Mouse (Mus musculus): ENCODE results near the gene Ndufs4. TPM values are rescaled to one million over a fixed set of nuclear protein-coding genes. Genes with fewer than 3 reads are reported as not detected.

Gene Ndufs4
- polyA plus RNA-seq, 1 experiment from 2014 or later: 304 TPM

DNA sequence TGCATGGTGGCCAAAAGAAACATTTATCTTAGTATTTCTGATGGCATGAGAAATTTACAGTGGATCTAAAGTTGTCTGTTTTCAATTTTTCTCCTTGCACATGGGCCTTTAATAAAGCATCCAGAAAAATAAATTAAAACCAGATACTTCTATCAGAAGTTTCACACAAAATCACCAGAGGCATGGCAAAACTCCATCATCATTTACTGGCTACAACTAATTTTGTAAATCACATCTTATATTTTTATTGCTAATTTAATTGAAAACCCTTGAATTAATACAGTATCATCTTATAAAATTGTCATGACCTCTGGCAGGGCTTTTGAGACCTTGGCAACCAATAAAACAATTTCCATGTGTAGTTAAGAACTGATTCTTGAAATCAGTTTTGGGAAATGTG, 4.4 kb upstream of the Ndufs4 start:
- H3K4me1 ChIP-seq: peaks cover 13% of the 10 kb centered on the region
- no peaks in the 10 kb centered on the region for H3K9me3 ChIP-seq (replicated peaks)
- H3K27ac ChIP-seq (replicated peaks): no peak overlapping the region
- H3K27me3 ChIP-seq (ENCODE audit: low read depth, poor library complexity, severe bottlenecking): no peaks in the 10 kb centered on the region
- no peaks in the 10 kb centered on the region for H3K36me3 ChIP-seq
- no peak for DNase-seq (ENCODE audit: low spot score)
- H3K4me3 ChIP-seq: no peak overlapping the region

GRCm38 (mm10) chr13:114387521-114388171, 412 bp downstream of the Ndufs4 start:
- H3K36me3 ChIP-seq: peaks cover 15% of the 10 kb centered on the region
- DNase-seq (ENCODE audit: low spot score): peak; percentile 88
- H3K4me3 ChIP-seq: peak overlapping the region; percentile 82
- under 1% methylated on average over 37 of the region's 37 CpGs for WGBS
- H3K27ac ChIP-seq (replicated peaks): peak overlapping the region; percentile 94
- no peaks in the 10 kb centered on the region for H3K27me3 ChIP-seq (ENCODE audit: low read depth, poor library complexity, severe bottlenecking)
- H3K9me3 ChIP-seq (replicated peaks): no peaks in the 10 kb centered on the region
- H3K4me1 ChIP-seq: peaks cover 13% of the 10 kb centered on the region

DNA sequence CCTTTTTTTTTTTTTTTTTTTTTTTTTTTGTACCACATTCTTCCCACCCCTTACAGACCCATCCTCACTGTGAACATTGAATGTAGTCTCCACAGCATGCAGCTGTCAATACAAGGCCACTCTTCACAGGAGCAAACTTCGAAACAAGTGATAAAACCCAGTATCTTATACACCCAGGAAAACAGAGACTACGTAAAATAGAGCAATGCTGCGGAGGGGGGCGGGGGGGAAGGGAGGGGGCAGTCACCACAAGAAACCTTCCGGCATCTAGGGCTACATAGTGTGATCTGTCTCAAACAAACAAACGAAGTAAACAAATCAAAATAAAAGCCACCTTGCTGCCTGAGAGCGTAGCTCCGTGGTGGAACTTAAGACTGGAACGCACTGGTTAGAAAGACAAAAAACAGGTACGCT, 977 bp downstream of the Ndufs4 start:
- H3K4me3 ChIP-seq: peak overlapping the region; percentile 82
- H3K4me1 ChIP-seq: peaks cover 13% of the 10 kb centered on the region
- H3K27ac ChIP-seq (replicated peaks): peak overlapping the region; percentile 94
- no peak for DNase-seq (ENCODE audit: low spot score)
- H3K9me3 ChIP-seq (replicated peaks): no peaks in the 10 kb centered on the region
- 20% methylated on average over 10 of the region's 10 CpGs for WGBS
- peaks cover 21% of the 10 kb centered on the region for H3K36me3 ChIP-seq
- H3K27me3 ChIP-seq (ENCODE audit: low read depth, poor library complexity, severe bottlenecking): no peaks in the 10 kb centered on the region

DNA sequence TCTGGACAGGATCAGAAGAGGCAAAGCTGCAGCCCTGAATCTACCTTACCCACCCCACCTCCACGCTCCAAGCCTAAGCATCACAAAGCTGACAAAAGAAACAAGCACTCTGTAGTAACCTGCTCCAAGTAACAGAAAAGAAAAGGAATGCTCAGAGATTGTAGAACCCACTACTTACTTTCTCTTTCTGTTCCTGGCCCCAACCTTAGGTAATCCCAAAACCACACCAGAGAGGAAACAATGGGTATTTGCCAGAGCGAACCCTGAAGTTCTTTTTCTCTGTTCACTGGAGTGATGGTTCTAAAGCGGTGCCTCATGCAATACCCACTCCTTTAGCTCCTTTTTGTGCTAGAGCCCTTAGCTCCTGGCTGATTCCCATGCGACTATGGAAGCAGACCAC, 11.5 kb downstream of the Ndufs4 start:
- H3K27ac ChIP-seq (replicated peaks): no peak overlapping the region
- no peak for DNase-seq (ENCODE audit: low spot score)
- H3K9me3 ChIP-seq (replicated peaks): peaks cover 19% of the 10 kb centered on the region; the same call in 1 of the 2 replicates
- no peaks in the 10 kb centered on the region for H3K27me3 ChIP-seq (ENCODE audit: low read depth, poor library complexity, severe bottlenecking)
- WGBS: 79% methylated on average over 4 of the region's 4 CpGs
- H3K4me1 ChIP-seq: no peaks in the 10 kb centered on the region
- H3K4me3 ChIP-seq: no peak overlapping the region
- peaks cover 51% of the 10 kb centered on the region for H3K36me3 ChIP-seq

DNA sequence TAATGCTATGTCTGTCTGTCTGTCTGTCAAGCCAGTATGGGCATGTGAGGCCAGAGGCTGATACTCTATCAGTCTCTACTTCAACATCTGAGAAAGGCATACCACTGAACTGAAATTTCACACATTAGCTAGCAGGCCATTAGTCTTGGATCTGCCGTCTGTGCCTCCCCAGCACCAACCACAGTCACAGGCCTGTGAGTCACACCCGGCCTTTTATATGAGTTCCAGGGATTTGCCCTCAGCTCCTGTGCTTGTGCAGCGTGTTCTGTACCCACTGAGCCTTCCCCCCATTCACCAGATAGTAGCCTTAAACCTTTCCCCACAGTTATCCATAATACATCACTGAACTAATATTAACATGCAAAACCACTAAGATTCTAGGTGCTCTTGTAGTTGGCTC, 26.0 kb downstream of the Ndufs4 start:
- H3K4me3 ChIP-seq: no peak overlapping the region
- WGBS: 84% methylated on average over 3 of the region's 3 CpGs
- no peaks in the 10 kb centered on the region for H3K4me1 ChIP-seq
- no peak overlapping the region for H3K27ac ChIP-seq (replicated peaks)
- no peaks in the 10 kb centered on the region for H3K9me3 ChIP-seq (replicated peaks)
- no peak for DNase-seq (ENCODE audit: low spot score)
- H3K27me3 ChIP-seq (ENCODE audit: low read depth, poor library complexity, severe bottlenecking): no peaks in the 10 kb centered on the region
- H3K36me3 ChIP-seq: peaks cover 12% of the 10 kb centered on the region

GRCm38 (mm10) chr13:114351321-114351946, 36.6 kb downstream of the Ndufs4 start:
- Histone ChIP-seq H3K4me3 (no peak overlapping the region), H3K9me3 (replicated peaks) (no peaks in the 10 kb centered on the region), H3K4me1 (peaks cover 12% of the 10 kb centered on the region), H3K27me3 (ENCODE audit: low read depth, poor library complexity, severe bottlenecking) (no peaks in the 10 kb centered on the region), H3K36me3 (peaks cover 4% of the 10 kb centered on the region; the same call in 1 of the 2 replicates), H3K27ac (replicated peaks) (no peak overlapping the region)
- no peak for DNase-seq (ENCODE audit: low spot score)
- 74% methylated on average over 8 of the region's 8 CpGs for WGBS

DNA sequence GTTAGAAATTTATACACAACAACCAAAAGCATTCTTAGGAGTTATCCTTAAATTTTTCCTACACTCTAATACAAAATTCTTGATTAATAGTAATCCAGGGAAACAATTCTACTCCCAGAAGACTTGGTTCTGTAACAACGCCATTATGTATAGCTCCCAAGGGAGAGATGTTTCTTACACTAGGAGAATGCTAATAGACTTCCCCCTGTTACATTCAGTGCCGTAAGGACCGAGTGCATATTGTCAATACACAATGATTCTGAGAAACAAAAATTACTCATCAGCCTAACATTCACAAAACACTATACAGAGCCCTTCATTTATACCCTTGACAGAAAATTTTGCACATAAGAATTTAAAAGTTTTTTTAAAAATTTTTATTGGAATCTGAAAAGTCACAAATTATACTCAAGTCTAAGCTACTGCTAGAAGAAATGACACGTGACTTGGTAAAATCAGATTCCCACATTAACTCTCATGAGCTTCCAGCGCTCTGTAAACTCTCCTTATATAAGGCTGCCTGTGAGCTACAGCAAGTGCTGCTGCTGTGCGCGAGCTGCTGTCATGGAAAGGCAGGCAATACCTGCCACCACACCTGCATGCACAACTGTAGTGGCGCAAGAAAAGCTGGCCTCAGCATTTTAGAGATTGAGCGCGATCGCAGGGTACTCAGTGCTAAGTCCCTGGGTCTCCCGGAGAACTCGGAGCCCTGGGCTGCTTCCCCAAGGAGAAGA, 42.9 kb downstream of the Ndufs4 start:
- 78% methylated on average over 13 of the region's 13 CpGs for WGBS
- DNase-seq (ENCODE audit: low spot score): no peak
- peaks cover 37% of the 10 kb centered on the region for H3K4me1 ChIP-seq
- H3K27me3 ChIP-seq (ENCODE audit: low read depth, poor library complexity, severe bottlenecking): no peaks in the 10 kb centered on the region
- H3K4me3 ChIP-seq: no peak overlapping the region
- H3K9me3 ChIP-seq (replicated peaks): no peaks in the 10 kb centered on the region
- no peak overlapping the region for H3K27ac ChIP-seq (replicated peaks)
- peaks cover 4% of the 10 kb centered on the region; the same call in 1 of the 2 replicates for H3K36me3 ChIP-seq

DNA sequence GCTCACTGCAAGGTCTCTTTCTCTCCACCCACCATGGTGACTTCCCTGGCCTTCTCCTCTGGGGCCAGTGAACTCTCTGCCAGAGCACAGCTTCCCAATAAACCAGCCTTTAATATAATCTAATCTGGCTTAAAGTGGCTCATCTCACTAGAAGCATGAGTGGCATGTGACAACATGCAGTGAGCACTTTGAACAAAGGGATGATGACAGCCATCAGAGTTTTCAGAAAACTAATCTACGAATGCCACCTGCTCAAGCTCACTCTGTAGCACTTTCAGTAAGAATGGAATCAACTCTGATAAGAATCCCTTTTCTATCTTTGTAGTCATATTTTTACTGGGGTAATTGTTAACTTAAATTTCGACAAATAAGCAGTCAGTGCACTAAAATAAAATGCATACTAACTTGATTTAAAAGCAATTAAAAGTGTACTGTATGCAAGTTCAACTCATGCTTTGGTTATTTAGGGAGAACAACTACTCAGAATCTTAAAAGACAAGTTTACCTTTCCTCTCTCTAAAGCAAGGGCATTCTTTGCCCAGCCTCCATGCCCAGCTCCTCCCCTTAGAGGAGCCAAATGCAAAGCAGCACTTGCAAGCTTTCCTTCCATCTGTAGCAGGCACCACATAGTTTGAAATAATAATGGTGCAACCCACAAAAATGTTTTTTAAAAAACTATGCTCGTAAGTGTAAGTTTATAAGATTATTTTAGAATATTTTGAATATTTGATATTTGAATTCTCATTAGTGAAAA, 43.7 kb downstream of the Ndufs4 start:
- peaks cover under 1% of the 10 kb centered on the region; the same call in 1 of the 2 replicates for H3K36me3 ChIP-seq
- H3K27ac ChIP-seq (replicated peaks): no peak overlapping the region
- no peak for DNase-seq (ENCODE audit: low spot score)
- no peaks in the 10 kb centered on the region for H3K27me3 ChIP-seq (ENCODE audit: low read depth, poor library complexity, severe bottlenecking)
- H3K4me3 ChIP-seq: no peak overlapping the region
- H3K4me1 ChIP-seq: peaks cover 37% of the 10 kb centered on the region
- 75% methylated on average over 3 of the region's 3 CpGs for WGBS
- H3K9me3 ChIP-seq (replicated peaks): no peaks in the 10 kb centered on the region

- WGBS: 21% methylated on average over 8 of the region's 8 CpGs
- no peak for DNase-seq (ENCODE audit: low spot score)
- Histone ChIP-seq H3K9me3 (replicated peaks) (no peaks in the 10 kb centered on the region), H3K27me3 (ENCODE audit: low read depth, poor library complexity, severe bottlenecking) (no peaks in the 10 kb centered on the region), H3K36me3 (no peaks in the 10 kb centered on the region), H3K4me1 (peaks cover 37% of the 10 kb centered on the region), H3K4me3 (no peak overlapping the region), H3K27ac (replicated peaks) (no peak overlapping the region)
These were observed 45.1 kb downstream of the Ndufs4 start for GRCm38 (mm10) chr13:114343001-114343400.

DNA sequence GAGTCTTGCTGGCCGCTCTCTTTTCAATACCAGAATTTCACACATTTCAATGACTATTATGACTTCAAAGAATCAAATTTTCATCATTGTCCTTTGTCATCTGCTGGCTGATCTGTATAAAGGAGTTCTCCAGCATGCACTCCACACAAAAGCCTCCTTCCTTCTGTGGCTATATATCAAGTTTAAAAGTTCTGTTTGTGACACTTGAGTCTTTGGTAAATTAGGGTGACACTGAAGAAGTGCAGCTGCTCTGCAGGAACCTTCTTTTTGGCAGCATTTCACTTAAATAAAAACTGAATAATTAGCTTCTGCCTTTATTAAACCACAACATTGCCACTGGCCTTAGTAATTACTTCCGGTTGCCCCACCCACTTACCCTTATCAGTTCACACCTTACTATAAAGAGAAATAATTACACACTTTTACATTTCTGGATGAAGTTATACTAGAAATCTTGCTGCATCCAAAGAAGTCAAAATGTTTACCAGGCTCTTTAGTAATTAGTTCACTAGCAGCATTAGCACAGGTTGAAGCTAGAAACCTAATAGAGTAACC, 68.1 kb downstream of the Ndufs4 start:
- H3K9me3 ChIP-seq (replicated peaks): no peaks in the 10 kb centered on the region
- no peak overlapping the region for H3K4me3 ChIP-seq
- peaks cover 20% of the 10 kb centered on the region for H3K4me1 ChIP-seq
- no peak overlapping the region for H3K27ac ChIP-seq (replicated peaks)
- DNase-seq (ENCODE audit: low spot score): no peak
- H3K27me3 ChIP-seq (ENCODE audit: low read depth, poor library complexity, severe bottlenecking): no peaks in the 10 kb centered on the region
- H3K36me3 ChIP-seq: peaks cover 18% of the 10 kb centered on the region
- WGBS: 67% methylated on average over 2 of the region's 2 CpGs

DNA sequence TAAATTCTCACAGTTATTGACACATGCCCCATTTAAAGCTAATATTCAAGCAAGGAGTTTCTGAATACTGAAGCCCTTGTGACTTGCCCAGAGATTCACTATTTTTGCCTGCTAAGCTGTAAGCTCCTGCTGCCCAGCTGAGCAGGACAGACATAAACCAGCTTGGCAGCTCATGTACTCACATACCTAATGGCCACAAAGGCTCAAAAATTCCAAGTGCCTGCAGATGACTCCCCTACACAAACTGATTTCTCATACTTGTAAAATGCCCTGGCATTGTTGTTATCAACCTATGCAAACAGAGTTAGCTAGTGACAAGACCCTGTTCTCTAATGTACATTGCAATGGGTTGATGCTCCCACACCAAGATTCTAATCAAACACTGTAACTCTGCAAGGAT, 68.9 kb downstream of the Ndufs4 start:
- Histone ChIP-seq H3K4me1 (peaks cover 20% of the 10 kb centered on the region), H3K9me3 (replicated peaks) (no peaks in the 10 kb centered on the region), H3K36me3 (peaks cover 19% of the 10 kb centered on the region), H3K27ac (replicated peaks) (no peak overlapping the region), H3K27me3 (ENCODE audit: low read depth, poor library complexity, severe bottlenecking) (no peaks in the 10 kb centered on the region), H3K4me3 (no peak overlapping the region)
- DNase-seq (ENCODE audit: low spot score): no peak

DNA sequence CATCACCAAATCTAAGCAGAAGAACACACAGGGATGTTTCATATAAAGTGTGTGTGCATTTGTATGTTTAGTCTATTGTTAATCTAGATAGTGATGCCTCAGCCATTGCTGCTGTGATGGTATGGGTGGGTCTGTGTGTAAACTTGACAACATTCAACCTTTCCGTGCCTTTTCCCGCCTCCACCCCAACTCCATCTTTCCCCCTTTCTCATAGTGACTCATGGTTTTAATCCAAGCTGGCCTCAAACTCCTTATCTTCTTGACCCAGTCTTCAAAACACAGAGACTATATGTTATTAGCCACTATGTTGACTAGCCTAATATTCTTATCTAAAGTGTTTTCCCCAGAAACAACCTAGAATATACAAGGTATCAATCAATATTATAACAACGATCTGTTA, 72.7 kb downstream of the Ndufs4 start:
- H3K4me1 ChIP-seq: peaks cover 15% of the 10 kb centered on the region
- H3K9me3 ChIP-seq (replicated peaks): no peaks in the 10 kb centered on the region
- 90% methylated on average over 3 of the region's 3 CpGs for WGBS
- peaks cover 26% of the 10 kb centered on the region for H3K36me3 ChIP-seq
- no peak overlapping the region for H3K27ac ChIP-seq (replicated peaks)
- no peak overlapping the region for H3K4me3 ChIP-seq
- no peak for DNase-seq (ENCODE audit: low spot score)
- no peaks in the 10 kb centered on the region for H3K27me3 ChIP-seq (ENCODE audit: low read depth, poor library complexity, severe bottlenecking)
